Mouse (Mus musculus) v-Abl transformed pro-B cells (cell line): Measurements from ENCODE around the gene Sv2c.

Experiments
- in situ Hi-C, 2 experiments: fragments of 400-800 bp; cut with MboI; formaldehyde crosslinking; loops; one replicate each; pipeline ENCODE4 v1.15.1; 2025; ENCODE audit not compliant: unreplicated experiment in 2 of 2

Sv2c gene

GRCm38 (mm10) chr13:95950434-95951091 lies 181.8 kb downstream of the Sv2c start:
- in situ Hi-C loops, result loop anchor here (10.0 to 25.0 kb wide), 2 partner anchors 386 to 637 kb away; no protein-coding TSS in a partner anchor

- in situ Hi-C loops, result no loop called here
These were observed 183.0 kb downstream of the Sv2c start for GRCm38 (mm10) chr13:95949356-95949755.

GRCm38 (mm10) chr13:95948821-95949220 lies 183.6 kb downstream of the Sv2c start:
- in situ Hi-C loops, result no loop called here

- in situ Hi-C loops, result no loop called here
These were observed 184.0 kb downstream of the Sv2c start for GRCm38 (mm10) chr13:95948394-95948793.

GRCm38 (mm10) chr13:95945937-95946507 lies 186.4 kb downstream of the Sv2c start:
- in situ Hi-C loops, result no loop called here

- in situ Hi-C loops, result no loop called here
These were observed 187.8 kb downstream of the Sv2c start for GRCm38 (mm10) chr13:95944621-95945020.

- in situ Hi-C loops, result no loop called here
These were observed 188.5 kb downstream of the Sv2c start for GRCm38 (mm10) chr13:95943919-95944318.

GRCm38 (mm10) chr13:95942587-95942986 lies 189.8 kb downstream of the Sv2c start:
- in situ Hi-C loops, result no loop called here

GRCm38 (mm10) chr13:95941861-95942260 lies 190.5 kb downstream of the Sv2c start:
- in situ Hi-C loops, result no loop called here

GRCm38 (mm10) chr13:95940811-95941210 lies 191.6 kb downstream of the Sv2c start:
- in situ Hi-C loops, result no loop called here

- in situ Hi-C loops, result no loop called here
These were observed 208.2 kb downstream of the Sv2c start for GRCm38 (mm10) chr13:95924201-95924621.

- in situ Hi-C loops, result no loop called here
These were observed 209.8 kb downstream of the Sv2c start for GRCm38 (mm10) chr13:95922626-95923025.

- in situ Hi-C loops, result no loop called here
These were observed 213.6 kb downstream of the Sv2c start for GRCm38 (mm10) chr13:95918624-95919284.

GRCm38 (mm10) chr13:95913046-95913406 lies 219.4 kb downstream of the Sv2c start:
- in situ Hi-C loops, result no loop called here

- in situ Hi-C loops, result no loop called here
These were observed 220.0 kb downstream of the Sv2c start for GRCm38 (mm10) chr13:95912157-95913045.

GRCm38 (mm10) chr13:95910270-95910669 lies 222.1 kb downstream of the Sv2c start:
- in situ Hi-C loops, result no loop called here

- in situ Hi-C loops, result no loop called here
These were observed 223.1 kb downstream of the Sv2c start for GRCm38 (mm10) chr13:95909244-95909643.
